Mouse (Mus musculus): ENCODE data around the gene Nop2. TPM values are rescaled to one million over a fixed set of nuclear protein-coding genes. Genes with fewer than 3 reads are reported as not detected.
"Not testable (repeated sequence)": the region's sequence is repeated elsewhere in the genome, so short reads cannot be mapped to it uniquely, and the experiment has no call there.

Nop2 gene
- polyA plus RNA-seq, 1 experiment from 2014 or later, result 94.1 TPM

GRCm38 (mm10) chr6:125159773-125160557 lies 28.3 kb downstream of the Nop2 start:
- 86% methylated on average over 7 of the region's 7 CpGs for WGBS
- Histone ChIP-seq H3K9me3 (no peaks in the 10 kb centered on the region), H3K4me3 (peak overlapping the region; percentile 30; the same call in 1 of the 2 replicates), H3K36me3 (replicated peaks) (peaks cover 90% of the 10 kb centered on the region), H3K4me1 (peaks cover 66% of the 10 kb centered on the region), H3K27me3 (replicated peaks; ENCODE audit: low read depth, poor library complexity, severe bottlenecking) (no peaks in the 10 kb centered on the region), H3K27ac (replicated peaks) (no peak overlapping the region)
- no peak for DNase-seq (ENCODE audit: low spot score)

DNA sequence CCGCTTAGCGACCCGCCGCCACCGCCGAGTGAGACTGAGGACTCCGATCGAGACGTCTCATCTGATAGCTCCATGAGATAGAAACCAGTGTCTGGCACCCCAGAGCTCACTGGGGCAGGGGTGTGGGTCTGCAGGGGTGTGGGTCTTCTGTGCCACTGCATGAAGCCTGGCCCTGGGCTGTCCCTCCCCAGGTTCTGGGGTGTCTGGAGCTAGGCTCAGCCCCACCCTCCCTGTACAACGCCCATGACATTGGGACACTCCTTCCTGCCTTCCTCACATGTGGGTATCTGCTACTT lies 28.8 kb downstream of the Nop2 start:
- 69% methylated on average over 10 of the region's 10 CpGs for WGBS
- peak overlapping the region; percentile 37 for H3K27ac ChIP-seq (replicated peaks)
- peaks cover 85% of the 10 kb centered on the region for H3K36me3 ChIP-seq (replicated peaks)
- no peaks in the 10 kb centered on the region for H3K27me3 ChIP-seq (replicated peaks; ENCODE audit: low read depth, poor library complexity, severe bottlenecking)
- DNase-seq (ENCODE audit: low spot score), result peak; percentile 42
- H3K9me3 ChIP-seq, result no peaks in the 10 kb centered on the region
- peak overlapping the region; percentile 30; the same call in 1 of the 2 replicates for H3K4me3 ChIP-seq
- H3K4me1 ChIP-seq, result peaks cover 61% of the 10 kb centered on the region

- H3K36me3 ChIP-seq (replicated peaks), result peaks cover 83% of the 10 kb centered on the region
- H3K4me1 ChIP-seq, result peaks cover 62% of the 10 kb centered on the region
- no peaks in the 10 kb centered on the region for H3K27me3 ChIP-seq (replicated peaks; ENCODE audit: low read depth, poor library complexity, severe bottlenecking)
- no peaks in the 10 kb centered on the region for H3K9me3 ChIP-seq
- H3K4me3 ChIP-seq, result peak overlapping the region; percentile 30; the same call in 1 of the 2 replicates
- H3K27ac ChIP-seq (replicated peaks), result peak overlapping the region; percentile 37
- 16% methylated on average over 22 of the region's 22 CpGs for WGBS
- peak; percentile 71 for DNase-seq (ENCODE audit: low spot score)
These were observed 29.4 kb downstream of the Nop2 start for GRCm38 (mm10) chr6:125160854-125161760.

DNA sequence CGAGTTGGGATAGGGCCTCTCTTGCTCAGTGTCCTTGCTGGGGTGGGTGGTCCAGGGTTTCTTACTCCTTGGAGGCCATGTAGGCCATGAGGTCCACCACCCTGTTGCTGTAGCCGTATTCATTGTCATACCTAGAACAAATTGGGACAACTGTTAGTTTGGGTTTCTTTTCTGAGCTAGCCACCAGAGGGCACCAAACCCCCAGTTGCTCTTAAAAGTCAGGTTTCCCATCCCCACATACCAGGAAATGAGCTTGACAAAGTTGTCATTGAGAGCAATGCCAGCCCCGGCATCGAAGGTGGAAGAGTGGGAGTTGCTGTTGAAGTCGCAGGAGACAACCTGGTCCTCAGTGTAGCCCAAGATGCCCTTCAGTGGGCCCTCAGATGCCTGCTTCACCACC lies 30.3 kb downstream of the Nop2 start:
- H3K4me1 ChIP-seq, result peaks cover 62% of the 10 kb centered on the region

GRCm38 (mm10) chr6:125162615-125163305 lies 31.1 kb downstream of the Nop2 start:
- Histone ChIP-seq H3K4me1 (peaks cover 62% of the 10 kb centered on the region), H3K4me3 (peak overlapping the region; percentile 41), H3K36me3 (replicated peaks) (peaks cover 86% of the 10 kb centered on the region)
- WGBS, result 78% methylated on average over 13 of the region's 16 CpGs
- not testable (repeated sequence) for H3K27me3 ChIP-seq (replicated peaks; ENCODE audit: low read depth, poor library complexity, severe bottlenecking); DNase-seq (ENCODE audit: low spot score); H3K9me3 ChIP-seq; H3K27ac ChIP-seq (replicated peaks)

More for the DNA sequence above, 30.3 kb downstream of the Nop2 start:
- H3K27ac ChIP-seq (replicated peaks); H3K4me3 ChIP-seq; H3K27me3 ChIP-seq (replicated peaks; ENCODE audit: low read depth, poor library complexity, severe bottlenecking); H3K9me3 ChIP-seq: not testable (repeated sequence)
- peaks cover 84% of the 10 kb centered on the region for H3K36me3 ChIP-seq (replicated peaks)
- DNase-seq (ENCODE audit: low spot score), result peak; percentile 70
- WGBS, result 8% methylated on average over 4 of the region's 5 CpGs

- no peaks in the 10 kb centered on the region for H3K27me3 ChIP-seq (replicated peaks; ENCODE audit: low read depth, poor library complexity, severe bottlenecking)
- peak overlapping the region; percentile 93 for H3K4me3 ChIP-seq
- peak overlapping the region; percentile 99 for H3K27ac ChIP-seq (replicated peaks)
- DNase-seq (ENCODE audit: low spot score), result peak; percentile 48
- H3K36me3 ChIP-seq (replicated peaks), result peaks cover 88% of the 10 kb centered on the region
- 6% methylated on average over 20 of the region's 20 CpGs for WGBS
- no peaks in the 10 kb centered on the region for H3K9me3 ChIP-seq
- peaks cover 63% of the 10 kb centered on the region for H3K4me1 ChIP-seq
These were observed 32.3 kb downstream of the Nop2 start for GRCm38 (mm10) chr6:125163801-125164657.

DNA sequence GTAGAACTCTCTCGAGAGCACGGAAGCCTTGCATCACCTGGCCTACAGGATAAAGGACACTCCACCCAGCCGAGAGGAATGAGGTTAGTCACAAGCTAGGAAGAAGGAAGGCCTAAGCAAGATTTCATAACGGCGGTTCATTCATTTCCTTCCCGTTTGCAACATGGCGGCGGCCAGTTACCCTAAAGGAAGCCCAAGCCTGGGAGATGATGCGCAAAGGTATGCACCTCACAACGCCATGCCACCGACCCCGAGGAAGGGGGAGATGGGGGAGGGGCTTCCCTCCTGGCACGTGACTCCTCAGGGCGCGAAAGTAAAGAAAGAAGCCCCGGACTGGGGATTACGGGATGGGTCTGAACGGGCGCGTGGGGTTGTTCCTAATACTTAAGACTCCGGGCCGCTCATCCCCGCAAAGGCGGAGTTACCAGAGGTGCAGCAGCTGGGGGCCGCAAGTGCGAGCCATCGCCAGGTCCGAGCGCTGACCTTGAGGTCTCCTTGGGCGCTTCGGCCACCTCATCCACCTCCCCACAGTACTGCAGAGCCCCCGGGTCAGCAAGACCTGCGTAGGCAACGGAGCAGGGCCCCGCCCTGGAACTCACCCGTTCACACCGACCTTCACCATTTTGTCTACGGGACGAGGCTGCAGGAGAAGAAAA lies 33.1 kb downstream of the Nop2 start:
- WGBS, result under 1% methylated on average over 39 of the region's 39 CpGs
- peak; percentile 91 for DNase-seq (ENCODE audit: low spot score)
- Histone ChIP-seq H3K36me3 (replicated peaks) (peaks cover 88% of the 10 kb centered on the region), H3K4me1 (peaks cover 63% of the 10 kb centered on the region), H3K4me3 (peak overlapping the region; percentile 93), H3K9me3 (no peaks in the 10 kb centered on the region), H3K27me3 (replicated peaks; ENCODE audit: low read depth, poor library complexity, severe bottlenecking) (no peaks in the 10 kb centered on the region), H3K27ac (replicated peaks) (peak overlapping the region; percentile 99)

DNA sequence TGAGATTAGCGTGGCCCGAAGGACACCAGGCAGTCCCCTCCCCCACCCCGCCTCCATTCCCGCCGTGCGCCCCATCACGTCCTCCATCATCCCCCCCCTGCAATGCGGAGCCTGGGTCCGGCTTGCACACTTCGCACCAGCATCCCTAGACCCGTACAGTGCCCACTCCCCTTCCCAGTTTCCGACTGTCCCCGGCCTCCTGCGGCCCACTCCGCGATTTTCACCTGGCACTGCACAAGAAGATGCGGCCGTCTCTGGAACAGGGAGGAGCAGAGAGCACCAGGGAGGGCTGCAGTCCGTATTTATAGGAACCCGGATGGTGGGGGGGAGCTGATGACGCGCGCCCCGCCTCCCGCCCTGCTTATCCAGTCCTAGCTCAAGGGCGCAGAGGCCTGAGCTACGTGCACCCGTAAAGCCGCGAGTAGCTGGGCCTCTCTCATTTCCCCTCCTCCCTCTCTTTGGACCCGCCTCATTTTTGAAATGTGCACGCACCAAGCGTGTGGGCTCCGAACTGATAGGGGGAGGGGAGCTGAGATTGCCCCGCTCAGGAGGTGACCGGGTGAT lies 33.7 kb downstream of the Nop2 start:
- Histone ChIP-seq H3K27ac (replicated peaks) (peak overlapping the region; percentile 99), H3K36me3 (replicated peaks) (peaks cover 88% of the 10 kb centered on the region), H3K9me3 (no peaks in the 10 kb centered on the region), H3K4me3 (peak overlapping the region; percentile 93), H3K4me1 (peaks cover 58% of the 10 kb centered on the region), H3K27me3 (replicated peaks; ENCODE audit: low read depth, poor library complexity, severe bottlenecking) (no peaks in the 10 kb centered on the region)
- WGBS, result under 1% methylated on average over 36 of the region's 36 CpGs
- peak; percentile 97 for DNase-seq (ENCODE audit: low spot score)

DNA sequence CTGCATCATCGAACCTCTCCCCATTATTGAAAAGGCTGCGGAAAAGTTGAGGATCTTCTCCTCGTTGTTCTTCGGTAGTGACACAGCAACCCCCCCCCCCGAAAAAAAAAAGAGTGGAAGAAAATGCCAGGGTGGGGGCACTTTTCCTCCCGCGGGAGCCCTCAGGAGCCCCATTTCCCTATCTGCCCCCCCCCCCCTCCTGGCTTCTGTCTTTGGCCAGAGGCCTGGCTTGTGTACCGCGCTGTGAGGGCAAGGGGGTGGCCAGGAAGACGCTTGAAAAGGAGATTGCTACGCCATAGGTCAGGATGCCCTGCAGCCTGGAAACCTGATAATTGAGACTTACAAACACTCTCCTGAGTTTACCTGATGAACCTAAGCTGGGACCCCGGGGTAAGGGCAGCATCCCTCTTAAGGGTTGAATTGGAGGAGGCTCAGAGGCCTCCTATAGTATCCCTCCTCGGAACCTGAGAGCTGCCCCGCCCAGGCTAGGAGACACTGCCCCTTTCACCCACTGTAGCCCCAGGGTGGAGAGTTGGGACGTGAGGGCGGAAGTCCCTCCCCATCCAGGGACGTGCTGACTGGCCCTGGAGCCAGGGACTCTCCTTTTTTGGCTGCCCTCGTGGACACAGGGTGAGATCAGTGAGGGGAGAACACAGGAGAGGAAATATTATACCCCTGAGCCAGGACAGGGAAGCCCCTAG lies 34.5 kb downstream of the Nop2 start, which contains the start of gene Gapdh:
TSS of gene Gapdh (minus strand) at position 417 of the 701 bp plus-strand sequence.
- peaks cover 88% of the 10 kb centered on the region for H3K36me3 ChIP-seq (replicated peaks)
- peak; percentile 83 for DNase-seq (ENCODE audit: low spot score)
- H3K9me3 ChIP-seq, result no peaks in the 10 kb centered on the region
- H3K27me3 ChIP-seq (replicated peaks; ENCODE audit: low read depth, poor library complexity, severe bottlenecking), result no peaks in the 10 kb centered on the region
- peak within 1 kb of the TSS; percentile 93 for H3K4me3 ChIP-seq
- peaks cover 50% of the 10 kb centered on the region for H3K4me1 ChIP-seq
- H3K27ac ChIP-seq (replicated peaks), result peak within 1 kb of the TSS; percentile 99
- WGBS, result under 1% methylated on average over 18 of the region's 18 CpGs

GRCm38 (mm10) chr6:125166861-125167650 lies 35.3 kb downstream of the Nop2 start:
- Histone ChIP-seq H3K27ac (replicated peaks) (peak overlapping the region; percentile 99), H3K4me3 (peak overlapping the region; percentile 93), H3K27me3 (replicated peaks; ENCODE audit: low read depth, poor library complexity, severe bottlenecking) (no peaks in the 10 kb centered on the region), H3K9me3 (no peaks in the 10 kb centered on the region), H3K36me3 (replicated peaks) (peaks cover 88% of the 10 kb centered on the region), H3K4me1 (peaks cover 45% of the 10 kb centered on the region)
- DNase-seq (ENCODE audit: low spot score), result peak; percentile 58
- WGBS, result 20% methylated on average over 10 of the region's 10 CpGs
